Mouse (Mus musculus): Measurements from ENCODE around the gene Gm13030. TPM values are rescaled to one million over a fixed set of nuclear protein-coding genes. Genes with fewer than 3 reads are reported as not detected.

Gene Gm13030
- polyA plus RNA-seq, 1 experiment from 2014 or later: not detected

DNA sequence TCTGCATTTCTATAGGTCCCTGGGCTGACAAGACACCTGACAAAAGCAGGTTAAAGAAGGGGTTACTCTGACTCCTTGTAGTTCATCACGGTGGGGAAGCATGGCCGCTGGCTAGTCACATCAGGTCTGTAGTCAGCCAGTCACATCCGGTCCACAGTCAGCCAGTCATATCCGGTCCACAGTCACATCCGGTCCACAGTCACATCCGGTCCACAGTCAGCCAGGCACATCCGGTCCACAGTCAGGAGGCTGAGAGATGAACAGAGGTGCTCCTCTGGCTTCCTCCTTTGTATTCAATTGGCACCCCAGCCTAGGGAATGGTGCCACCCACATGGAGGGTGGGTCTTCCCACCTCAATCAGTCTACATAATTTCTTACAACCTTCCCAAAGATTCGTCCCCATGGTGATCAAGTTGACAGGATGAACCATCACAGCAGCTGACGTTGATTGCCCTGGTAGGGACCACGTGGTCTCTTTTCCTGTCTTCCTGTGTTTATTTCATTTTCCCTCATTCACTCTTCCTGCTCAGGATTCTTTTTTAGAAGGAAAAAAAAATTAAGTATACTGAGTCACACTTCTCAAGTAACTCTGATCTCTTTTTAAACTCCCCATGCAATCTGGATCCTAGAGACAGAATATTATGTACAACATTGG, 10.3 kb downstream of the Gm13030 start, which contains the start of gene Pla2g5:
Gene Pla2g5, minus strand, starts transcription at position 139 of the 655 bp plus-strand sequence.
- ATAC-seq (ENCODE audit: low FRiP score): no peak
- 77% methylated on average over 10 of the region's 10 CpGs for WGBS
- no peak within 1 kb of the TSS for H3K9ac ChIP-seq
- peaks cover 8% of the 10 kb centered on the region for H3K27me3 ChIP-seq
- H3K4me2 ChIP-seq: no peak within 1 kb of the TSS
- no peaks in the 10 kb centered on the region for H3K36me3 ChIP-seq (replicated peaks)
- H3K4me3 ChIP-seq (replicated peaks): no peak within 1 kb of the TSS
- H3K9me3 ChIP-seq: no peaks in the 10 kb centered on the region
- no peak within 1 kb of the TSS for H3K27ac ChIP-seq
- H3K4me1 ChIP-seq: no peaks in the 10 kb centered on the region

DNA sequence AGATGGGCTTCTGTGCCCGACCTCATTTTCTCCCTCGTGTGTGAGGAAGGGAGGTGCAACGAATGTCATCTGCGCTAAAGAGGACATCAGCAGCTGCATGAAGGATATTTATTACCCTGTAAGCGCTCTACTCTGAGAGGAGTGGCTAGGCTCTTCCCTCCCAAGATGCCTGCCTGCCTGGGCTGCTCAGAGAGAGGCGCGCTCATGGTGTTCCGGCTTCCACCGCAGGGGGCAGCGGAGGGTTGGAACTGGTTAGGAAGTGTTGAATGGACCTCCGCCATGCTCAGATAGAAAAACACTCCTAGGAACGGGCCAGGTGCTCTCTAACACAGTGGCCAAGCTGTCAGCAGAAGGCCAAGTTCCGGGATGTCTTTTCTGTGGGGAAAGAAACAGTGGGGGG, 14.0 kb downstream of the Gm13030 start:
- 7% methylated on average over 13 of the region's 13 CpGs for WGBS
- no peaks in the 10 kb centered on the region for H3K36me3 ChIP-seq (replicated peaks)
- H3K4me1 ChIP-seq: no peaks in the 10 kb centered on the region
- H3K27me3 ChIP-seq: peaks cover 3% of the 10 kb centered on the region
- H3K9ac ChIP-seq: peak overlapping the region; percentile 9; the same call in 1 of the 2 replicates
- H3K4me3 ChIP-seq (replicated peaks): peak overlapping the region; percentile 29
- ATAC-seq (ENCODE audit: low FRiP score): peak; percentile 82
- no peak overlapping the region for H3K27ac ChIP-seq
- peak overlapping the region; percentile 47 for H3K4me2 ChIP-seq
- H3K9me3 ChIP-seq: no peaks in the 10 kb centered on the region

DNA sequence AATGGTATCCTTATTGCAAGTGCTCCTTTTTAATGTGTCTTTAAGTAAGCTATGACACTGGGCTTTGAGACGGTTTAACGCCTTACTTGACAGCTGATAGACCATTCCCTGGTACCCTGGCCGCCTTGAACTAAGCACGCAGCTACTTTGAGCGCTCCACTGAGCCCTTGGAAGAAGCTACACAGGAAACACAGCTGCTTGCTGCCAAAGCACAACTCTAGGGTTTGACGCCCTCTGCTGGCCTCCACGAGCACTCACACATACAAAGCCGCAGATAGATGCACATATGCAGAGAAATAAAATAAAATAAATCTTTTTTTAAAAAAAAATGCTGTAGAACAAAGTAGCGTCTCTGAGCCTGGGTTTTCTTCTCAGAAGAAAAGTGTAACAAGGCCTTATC, 14.5 kb downstream of the Gm13030 start:
- H3K4me1 ChIP-seq: no peaks in the 10 kb centered on the region
- peak overlapping the region; percentile 9; the same call in 1 of the 2 replicates for H3K9ac ChIP-seq
- H3K4me3 ChIP-seq (replicated peaks): peak overlapping the region; percentile 29
- ATAC-seq (ENCODE audit: low FRiP score): 0 out of 2 replicates have a peak, but pooled peaks have one; percentile 41
- H3K4me2 ChIP-seq: peak overlapping the region; percentile 47
- WGBS: 13% methylated on average over 9 of the region's 9 CpGs
- H3K36me3 ChIP-seq (replicated peaks): no peaks in the 10 kb centered on the region
- H3K9me3 ChIP-seq: no peaks in the 10 kb centered on the region
- peaks cover 5% of the 10 kb centered on the region for H3K27me3 ChIP-seq
- H3K27ac ChIP-seq: no peak overlapping the region

DNA sequence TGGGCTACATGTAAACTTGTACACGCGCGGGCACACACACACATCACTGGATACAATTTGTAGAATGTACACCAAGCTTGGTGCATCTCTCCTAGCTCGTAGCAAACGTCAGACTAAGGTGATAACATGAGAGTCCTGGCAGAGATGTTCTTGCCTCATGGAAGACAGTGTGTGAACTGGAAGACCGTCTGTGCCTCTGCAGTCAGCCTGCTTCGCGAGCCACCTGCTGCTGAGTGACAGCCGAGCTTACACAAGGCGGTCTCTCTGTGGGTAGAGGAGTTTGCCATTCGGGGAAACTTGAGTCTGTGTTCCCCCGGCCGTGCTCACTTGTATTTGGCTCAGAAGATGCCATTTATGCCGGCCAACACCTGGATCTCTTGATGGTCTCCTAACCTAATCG, 15.3 kb downstream of the Gm13030 start:
- no peak overlapping the region for H3K27ac ChIP-seq
- H3K36me3 ChIP-seq (replicated peaks): no peaks in the 10 kb centered on the region
- WGBS: 87% methylated on average over 15 of the region's 15 CpGs
- H3K27me3 ChIP-seq: peaks cover 5% of the 10 kb centered on the region
- no peak overlapping the region for H3K4me2 ChIP-seq
- H3K9me3 ChIP-seq: no peaks in the 10 kb centered on the region
- no peak overlapping the region for H3K4me3 ChIP-seq (replicated peaks)
- ATAC-seq (ENCODE audit: low FRiP score): no peak
- H3K9ac ChIP-seq: no peak overlapping the region
- H3K4me1 ChIP-seq: no peaks in the 10 kb centered on the region

DNA sequence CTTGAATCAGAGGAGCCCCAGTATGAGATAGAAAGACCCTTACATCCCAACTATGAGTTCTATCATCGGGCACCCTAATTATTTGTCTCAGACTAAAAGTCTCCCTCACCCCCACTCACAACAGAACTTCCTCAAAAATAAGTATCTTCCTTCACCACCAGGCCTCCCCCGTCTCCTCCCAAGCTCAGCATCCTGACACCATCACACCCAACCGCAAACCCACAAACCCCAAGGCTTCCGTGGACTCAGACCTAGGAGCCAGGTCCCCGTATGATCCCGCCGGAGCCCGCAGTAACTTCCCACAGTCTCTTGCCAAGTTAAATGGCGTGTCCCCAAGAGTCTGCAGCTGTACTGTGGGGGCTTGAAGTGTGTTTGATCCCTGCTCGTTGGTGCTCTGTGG, 16.2 kb downstream of the Gm13030 start:
- ATAC-seq (ENCODE audit: low FRiP score): no peak
- Histone ChIP-seq H3K4me3 (replicated peaks) (no peak overlapping the region), H3K27ac (no peak overlapping the region), H3K4me1 (no peaks in the 10 kb centered on the region), H3K9me3 (no peaks in the 10 kb centered on the region), H3K9ac (no peak overlapping the region), H3K36me3 (replicated peaks) (no peaks in the 10 kb centered on the region), H3K27me3 (peaks cover 10% of the 10 kb centered on the region), H3K4me2 (no peak overlapping the region)
- WGBS: 90% methylated on average over 10 of the region's 10 CpGs

DNA sequence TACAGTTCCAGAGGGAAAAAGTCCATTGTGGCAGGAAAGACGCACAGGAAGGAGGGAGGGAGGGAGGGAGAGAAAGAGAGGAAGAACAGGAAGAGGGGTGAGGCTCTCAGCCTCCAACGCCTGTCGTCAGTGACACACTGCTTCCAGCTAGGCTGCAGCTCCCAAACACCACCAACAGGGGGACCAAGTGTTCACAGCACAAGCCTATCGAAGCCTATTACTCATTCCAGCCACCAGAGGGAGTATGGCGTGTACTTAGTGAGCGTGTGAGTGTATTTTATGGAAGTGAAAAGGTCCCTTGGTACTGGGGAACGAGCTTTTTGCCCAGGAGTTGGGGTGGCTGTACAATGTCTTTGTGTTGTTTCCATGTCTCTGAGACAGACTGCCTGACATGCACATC, 17.3 kb downstream of the Gm13030 start:
- no peak for ATAC-seq (ENCODE audit: low FRiP score)
- no peaks in the 10 kb centered on the region for H3K9me3 ChIP-seq
- H3K9ac ChIP-seq: no peak overlapping the region
- H3K27ac ChIP-seq: no peak overlapping the region
- peaks cover 16% of the 10 kb centered on the region for H3K27me3 ChIP-seq
- no peaks in the 10 kb centered on the region for H3K4me1 ChIP-seq
- H3K4me3 ChIP-seq (replicated peaks): no peak overlapping the region
- no peaks in the 10 kb centered on the region for H3K36me3 ChIP-seq (replicated peaks)
- no peak overlapping the region for H3K4me2 ChIP-seq
- WGBS: 32% methylated on average over 7 of the region's 7 CpGs

DNA sequence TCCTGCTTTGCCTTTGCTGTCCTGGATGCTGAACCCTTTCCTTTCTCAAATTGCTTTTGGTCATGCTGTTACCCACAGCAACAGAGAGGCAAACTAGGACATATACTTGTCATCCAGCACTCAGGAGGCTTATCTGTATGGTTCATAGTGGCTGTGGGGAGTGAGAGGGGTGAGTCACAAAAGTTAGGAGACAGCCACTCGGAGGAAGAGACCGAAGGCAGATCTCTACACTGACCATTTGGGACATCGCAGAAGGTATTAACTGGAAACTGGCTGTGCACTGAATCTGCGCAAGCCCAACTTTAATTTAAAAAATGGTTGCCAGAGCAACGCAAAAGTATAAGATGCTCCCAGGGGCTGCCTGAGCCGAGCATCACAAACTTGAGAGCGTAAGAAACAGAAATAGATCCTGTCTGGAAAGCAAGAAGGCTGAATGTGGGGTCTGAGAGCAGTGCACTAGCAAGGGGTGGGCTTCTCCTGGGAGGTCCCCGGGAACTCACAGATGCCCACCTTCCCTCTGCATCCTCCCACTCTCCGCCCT, 18.6 kb downstream of the Gm13030 start:
- no peaks in the 10 kb centered on the region for H3K4me1 ChIP-seq
- H3K27ac ChIP-seq: no peak overlapping the region
- no peak overlapping the region for H3K4me2 ChIP-seq
- H3K27me3 ChIP-seq: peaks cover 16% of the 10 kb centered on the region
- H3K4me3 ChIP-seq (replicated peaks): no peak overlapping the region
- 90% methylated on average over 9 of the region's 9 CpGs for WGBS
- H3K9me3 ChIP-seq: no peaks in the 10 kb centered on the region
- no peak for ATAC-seq (ENCODE audit: low FRiP score)
- H3K36me3 ChIP-seq (replicated peaks): no peaks in the 10 kb centered on the region
- H3K9ac ChIP-seq: no peak overlapping the region

DNA sequence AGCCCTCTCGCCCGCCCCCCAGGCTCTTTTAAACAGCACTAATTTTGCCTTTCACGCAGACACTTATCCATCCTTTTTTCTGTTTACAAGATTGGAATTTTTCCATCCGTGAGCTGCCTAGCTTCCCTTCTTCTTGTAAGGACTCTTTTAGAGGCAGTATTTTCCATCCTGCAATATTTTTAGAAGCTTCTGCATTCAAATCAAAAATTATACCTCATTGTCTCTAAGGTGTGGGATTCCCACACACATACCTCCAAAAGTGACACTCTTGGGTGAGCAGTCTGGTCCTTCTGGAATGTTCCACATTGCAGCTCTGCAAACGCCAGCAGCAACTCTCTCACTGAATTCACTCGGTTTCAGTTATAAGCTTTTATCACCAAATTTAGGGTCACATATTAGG, 20.8 kb downstream of the Gm13030 start:
- 76% methylated on average over 6 of the region's 6 CpGs for WGBS
- Histone ChIP-seq H3K9me3 (no peaks in the 10 kb centered on the region), H3K4me3 (replicated peaks) (no peak overlapping the region), H3K4me1 (no peaks in the 10 kb centered on the region), H3K4me2 (no peak overlapping the region), H3K27ac (no peak overlapping the region), H3K36me3 (replicated peaks) (no peaks in the 10 kb centered on the region), H3K9ac (no peak overlapping the region), H3K27me3 (peaks cover 16% of the 10 kb centered on the region)
- ATAC-seq (ENCODE audit: low FRiP score): no peak

DNA sequence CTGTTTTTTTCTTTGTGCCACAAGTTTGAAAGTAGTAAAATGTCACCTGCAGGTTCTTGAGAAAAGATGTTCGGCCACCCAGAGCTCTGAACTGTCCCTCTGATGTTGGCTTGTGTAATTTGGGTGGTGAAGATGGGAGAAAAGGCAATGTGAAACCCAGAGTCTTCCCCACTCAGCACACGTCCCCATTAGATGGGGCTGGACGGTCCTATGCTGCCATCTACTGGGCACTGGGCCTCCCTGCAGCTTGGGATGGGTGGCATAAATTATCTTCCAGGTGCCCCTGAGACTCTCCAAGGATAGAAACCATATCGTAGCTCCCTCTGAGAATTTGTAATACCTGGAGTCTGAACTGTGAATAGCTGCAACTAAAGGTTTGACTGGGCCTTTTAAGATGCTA, 22.3 kb downstream of the Gm13030 start:
- 6% methylated on average over 4 of the region's 4 CpGs for WGBS
- Histone ChIP-seq H3K4me3 (replicated peaks) (no peak overlapping the region), H3K27ac (no peak overlapping the region), H3K4me2 (no peak overlapping the region), H3K9ac (no peak overlapping the region), H3K4me1 (no peaks in the 10 kb centered on the region), H3K9me3 (no peaks in the 10 kb centered on the region), H3K36me3 (replicated peaks) (no peaks in the 10 kb centered on the region), H3K27me3 (peaks cover 16% of the 10 kb centered on the region)
- ATAC-seq (ENCODE audit: low FRiP score): 0 out of 2 replicates have a peak, but pooled peaks have one; percentile 36

DNA sequence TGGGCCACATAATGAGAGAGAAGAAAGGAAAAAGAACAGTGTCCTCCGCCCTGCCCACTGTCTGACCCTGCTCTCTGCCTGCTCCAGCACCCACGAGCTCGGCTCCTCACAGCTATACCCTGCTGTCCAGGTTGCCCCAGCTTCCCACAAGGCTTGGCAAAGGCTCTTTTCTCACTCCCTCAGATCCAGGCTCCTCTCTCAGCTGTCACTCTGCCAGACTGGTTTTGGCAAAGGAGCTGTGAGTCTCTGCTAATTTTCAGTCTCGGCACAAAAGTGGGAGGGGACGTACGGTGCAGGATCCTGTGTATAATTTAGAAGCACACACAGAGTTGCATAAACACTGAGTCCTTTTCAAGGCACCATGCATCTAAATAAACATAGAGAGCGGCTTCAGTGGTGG, 32.4 kb downstream of the Gm13030 start:
- H3K27ac ChIP-seq: no peak overlapping the region
- WGBS: 85% methylated on average over 7 of the region's 7 CpGs
- no peak for ATAC-seq (ENCODE audit: low FRiP score)

DNA sequence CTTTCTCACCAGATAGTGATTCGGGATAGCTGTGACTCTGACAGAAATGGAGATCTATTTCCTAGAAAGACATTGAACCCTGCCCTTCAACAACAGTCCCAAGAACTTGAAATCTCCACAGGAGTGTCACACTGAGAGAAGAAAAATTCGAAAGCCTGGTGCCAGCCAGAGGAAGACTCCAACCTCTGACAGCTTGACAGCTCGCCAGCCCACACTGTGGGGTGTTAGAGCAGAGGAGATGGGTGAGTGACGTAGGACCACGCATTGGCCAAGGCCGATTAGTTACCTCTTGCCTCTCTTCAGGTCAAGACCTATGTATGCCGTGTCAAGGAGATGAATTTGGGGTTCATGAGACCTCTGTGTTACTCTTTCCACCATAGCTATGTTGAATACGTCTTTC, 33.0 kb downstream of the Gm13030 start:
- no peak overlapping the region for H3K9ac ChIP-seq
- no peaks in the 10 kb centered on the region for H3K36me3 ChIP-seq (replicated peaks)
- H3K27me3 ChIP-seq: no peaks in the 10 kb centered on the region
- no peak overlapping the region for H3K4me2 ChIP-seq
- H3K9me3 ChIP-seq: peaks cover 17% of the 10 kb centered on the region
- no peak for ATAC-seq (ENCODE audit: low FRiP score)
- H3K4me1 ChIP-seq: no peaks in the 10 kb centered on the region
- H3K27ac ChIP-seq: no peak overlapping the region
- H3K4me3 ChIP-seq (replicated peaks): no peak overlapping the region
- 82% methylated on average over 8 of the region's 8 CpGs for WGBS

More for the DNA sequence above, 32.4 kb downstream of the Gm13030 start:
- no peaks in the 10 kb centered on the region for H3K4me1 ChIP-seq
- no peaks in the 10 kb centered on the region for H3K36me3 ChIP-seq (replicated peaks)
- H3K4me2 ChIP-seq: no peak overlapping the region
- H3K4me3 ChIP-seq (replicated peaks): no peak overlapping the region
- H3K9me3 ChIP-seq: peaks cover 17% of the 10 kb centered on the region
- H3K9ac ChIP-seq: no peak overlapping the region
- no peaks in the 10 kb centered on the region for H3K27me3 ChIP-seq

DNA sequence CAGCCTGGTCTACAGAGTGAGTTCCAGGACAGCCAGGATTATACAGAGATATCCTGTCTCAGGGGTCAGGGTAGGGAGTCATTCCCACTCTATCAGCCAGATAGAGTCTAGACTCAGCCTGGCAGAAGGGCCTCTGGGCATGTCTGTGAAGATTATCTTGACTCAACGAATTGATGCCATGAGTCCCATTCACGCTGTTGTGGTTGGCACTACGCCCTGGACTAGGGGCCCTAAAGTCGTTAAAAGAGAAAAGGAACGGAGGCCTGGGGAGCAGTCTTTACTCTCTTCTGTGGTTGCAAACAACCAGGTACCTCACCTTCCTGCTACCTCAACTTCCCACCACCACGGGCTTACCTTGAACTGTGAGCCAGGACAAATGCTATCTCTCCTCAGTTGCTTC, 34.0 kb downstream of the Gm13030 start:
- Histone ChIP-seq H3K4me3 (replicated peaks) (no peak overlapping the region), H3K27me3 (no peaks in the 10 kb centered on the region), H3K9me3 (peaks cover 14% of the 10 kb centered on the region), H3K4me2 (no peak overlapping the region), H3K9ac (no peak overlapping the region), H3K27ac (no peak overlapping the region), H3K4me1 (no peaks in the 10 kb centered on the region), H3K36me3 (replicated peaks) (no peaks in the 10 kb centered on the region)
- WGBS: 83% methylated on average over 6 of the region's 6 CpGs
- no peak for ATAC-seq (ENCODE audit: low FRiP score)

DNA sequence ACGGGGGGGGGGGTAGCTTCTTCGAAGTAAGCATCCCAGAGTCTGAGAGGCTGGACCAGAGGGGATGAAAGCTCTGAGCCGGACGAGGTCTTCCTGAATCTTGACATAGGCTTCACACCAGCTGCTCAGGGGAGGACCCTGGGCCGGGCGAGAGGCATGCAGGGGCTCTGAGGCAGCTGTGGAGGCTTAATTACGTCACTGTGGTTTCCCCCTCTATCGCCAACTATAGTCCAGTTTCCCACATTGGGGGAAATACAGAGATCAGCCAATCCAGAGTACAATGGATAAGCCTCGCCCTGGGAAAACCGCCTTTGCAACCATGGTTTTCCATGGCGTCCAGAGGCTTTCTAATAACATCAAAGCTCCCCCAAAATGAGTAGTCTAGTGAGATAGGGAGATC, 46.6 kb downstream of the Gm13030 start:
- 64% methylated on average over 11 of the region's 11 CpGs for WGBS
- no peak overlapping the region for H3K27ac ChIP-seq

More for the DNA sequence above, 46.6 kb downstream of the Gm13030 start:
- no peak for ATAC-seq (ENCODE audit: low FRiP score)
- H3K4me1 ChIP-seq: no peaks in the 10 kb centered on the region
- H3K36me3 ChIP-seq (replicated peaks): no peaks in the 10 kb centered on the region
- no peak overlapping the region for H3K4me2 ChIP-seq
- peaks cover 4% of the 10 kb centered on the region; the same call in 1 of the 2 replicates for H3K27me3 ChIP-seq
- H3K9ac ChIP-seq: no peak overlapping the region
- no peaks in the 10 kb centered on the region for H3K9me3 ChIP-seq
- no peak overlapping the region for H3K4me3 ChIP-seq (replicated peaks)

Measured in forebrain, embryonic 12.5 days (tissue).